Mouse (Mus musculus) heart, postnatal 0 days (tissue): ENCODE data around the gene Keg1.
"Not testable (repeated sequence)": the region's sequence is repeated elsewhere in the genome, so short reads cannot be mapped to it uniquely, and the experiment has no call there.

Experiments
- CTCF ChIP-seq: IDR thresholded peaks from 2 replicates; pipeline ENCODE4 v1.5.1; 2016; ENCODE audit warnings: antibody characterized with exemption, control low read depth, low read depth
- EP300 ChIP-seq: IDR thresholded peaks from 2 replicates; pipeline ENCODE4 v1.6.1; 2016; ENCODE audit warnings: antibody characterized with exemption, low read depth

DNA sequence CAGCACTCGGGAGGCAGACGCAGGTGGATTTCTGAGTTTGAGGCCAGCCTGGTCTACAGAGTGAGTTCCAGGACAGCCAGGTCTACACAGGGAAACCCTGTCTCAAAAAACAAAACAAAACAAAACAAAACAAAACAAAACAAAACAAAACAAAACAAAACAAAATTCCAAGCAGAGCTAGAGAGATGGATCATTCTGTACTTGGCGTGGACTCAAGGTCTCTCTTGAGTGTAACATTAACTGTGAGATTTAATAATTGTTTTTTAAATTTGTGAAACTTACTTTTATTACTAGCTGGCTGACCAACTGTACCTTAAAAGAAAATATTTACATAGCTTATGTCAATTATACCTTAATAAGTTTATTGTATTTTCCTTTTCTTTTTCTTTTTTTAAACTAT, 27.0 kb upstream of the Keg1 start:
- not testable (repeated sequence) for TF ChIP-seq CTCF, EP300
